9 mouse cellular contexts compared by ENCODE assay signal in genomic region chr6:133960713-133961112, GRCm38 (mm10).
DNase-seq lines count a peak whose midpoint lies in the region; ATAC-seq and TF ChIP-seq lines count a peak whose summit lies in the region.
"Had no signal": no experiment of that assay in that cellular context is flagged by ENCODE, and none has a peak within 500 bp of the region (broad histone marks: within the 10 kb centered on the region; RNA-seq: fewer than 3 reads in every experiment).

No protein-coding gene starts in this region.

- no peaks in the 10 kb centered on the region for H3K27me3 ChIP-seq in E14TG2a.4 (ENCODE audit: insufficient read depth, low read length)
- no peaks in the 10 kb centered on the region for H3K27me3 ChIP-seq in embryonic facial prominence, embryonic 10.5 days (replicated peaks; ENCODE audit: low read depth, poor library complexity, severe bottlenecking)
- H3K27me3 ChIP-seq in heart, postnatal 0 days (ENCODE audit: control insufficient read depth, insufficient read depth, low read length): no peaks in the 10 kb centered on the region
- no peaks in the 10 kb centered on the region for H3K27me3 ChIP-seq in lung, postnatal 0 days (replicated peaks; ENCODE audit: insufficient read depth, low read length)
- H3K27me3 ChIP-seq: liver, embryonic 15.5 days had no signal

- no peak overlapping the region for H3K4me3 ChIP-seq in E14TG2a.4 (replicated peaks; ENCODE audit: low read length)
- no peak overlapping the region for H3K4me3 ChIP-seq in embryonic facial prominence, embryonic 10.5 days
- H3K4me3 ChIP-seq in heart, postnatal 0 days (ENCODE audit: low read depth, low read length): no peak overlapping the region
- no peak overlapping the region for H3K4me3 ChIP-seq in lung, postnatal 0 days (ENCODE audit: low read depth, low read length)
- H3K4me3 ChIP-seq: liver, embryonic 15.5 days had no signal

- peaks cover 32% of the 10 kb centered on the region for H3K4me1 ChIP-seq in E14TG2a.4 (replicated peaks; ENCODE audit: low read depth, low read length)
- H3K4me1 ChIP-seq in embryonic facial prominence, embryonic 10.5 days: no peaks in the 10 kb centered on the region
- H3K4me1 ChIP-seq in heart, postnatal 0 days (ENCODE audit: control insufficient read depth, insufficient read depth): no peaks in the 10 kb centered on the region
- no peaks in the 10 kb centered on the region for H3K4me1 ChIP-seq in lung, postnatal 0 days (ENCODE audit: insufficient read depth, low read depth, low read length)
- H3K4me1 ChIP-seq: liver, embryonic 15.5 days had no signal

- no peak overlapping the region for H3K4me2 ChIP-seq in heart, postnatal 0 days (ENCODE audit: low read depth, low read length)
- H3K4me2 ChIP-seq in lung, postnatal 0 days (replicated peaks; ENCODE audit: low read depth, low read length): no peak overlapping the region
- H3K4me2 ChIP-seq: liver, embryonic 15.5 days had no signal

- no peaks in the 10 kb centered on the region for H3K9me3 ChIP-seq in E14TG2a.4 (ENCODE audit: low read length)
- no peaks in the 10 kb centered on the region for H3K9me3 ChIP-seq in embryonic facial prominence, embryonic 10.5 days
- H3K9me3 ChIP-seq in heart, postnatal 0 days (replicated peaks; ENCODE audit: control insufficient read depth, low read length): no peaks in the 10 kb centered on the region
- H3K9me3 ChIP-seq in lung, postnatal 0 days (ENCODE audit: low read length): no peaks in the 10 kb centered on the region
- H3K9me3 ChIP-seq: liver, embryonic 15.5 days had no signal

- no peaks in the 10 kb centered on the region for H3K36me3 ChIP-seq in E14TG2a.4 (ENCODE audit: insufficient read depth, low read length)
- no peaks in the 10 kb centered on the region for H3K36me3 ChIP-seq in embryonic facial prominence, embryonic 10.5 days (replicated peaks)
- H3K36me3 ChIP-seq in heart, postnatal 0 days (replicated peaks; ENCODE audit: control insufficient read depth, insufficient read depth, low read length): no peaks in the 10 kb centered on the region
- H3K36me3 ChIP-seq in lung, postnatal 0 days (ENCODE audit: insufficient read depth, low read length): no peaks in the 10 kb centered on the region
- H3K36me3 ChIP-seq: liver, embryonic 15.5 days had no signal

- peak; percentile 43 for TF ChIP-seq CTCF in E14TG2a.4 (conservative IDR thresholded peaks at IDR 0.05; ENCODE audit: low read length)
- peak; percentile 91 for TF ChIP-seq CTCF in heart, postnatal 0 days (IDR thresholded peaks at IDR 0.05; ENCODE audit: low read depth)
- peak; percentile 92 for TF ChIP-seq CTCF in lung, postnatal 0 days (IDR thresholded peaks at IDR 0.05)

- peak; percentile 75 for DNase-seq in adrenal gland, adult 2 months
- DNase-seq in embryonic facial prominence, embryonic 10.5 days (ENCODE audit: low spot score): peak; percentile 61
- peak; percentile 78 for DNase-seq in heart, postnatal 0 days (ENCODE audit: low spot score)
- peak; percentile 79 to 83 for DNase-seq in kidney, postnatal 4 days
- peak; percentile 88 for DNase-seq in lung, postnatal 0 days (ENCODE audit: low spot score)
- peak; percentile 60 for DNase-seq in retina, postnatal 7 days (ENCODE audit: low read depth, low spot score)
- peak; percentile 38 for DNase-seq in yolk sac, embryonic 10.5 days (ENCODE audit: low spot score)

- ATAC-seq in heart, postnatal 0 days (ENCODE audit: insufficient read depth, low read depth): no peak
- no peak; the same call in 1 of the 2 replicates for ATAC-seq in lung, postnatal 0 days

- TF ChIP-seq EP300 in heart, postnatal 0 days (IDR thresholded peaks at IDR 0.05; ENCODE audit: low read depth): no peak
- TF ChIP-seq EP300 in lung, postnatal 0 days (IDR thresholded peaks at IDR 0.05): no peak

- no peak overlapping the region for H3K27ac ChIP-seq in embryonic facial prominence, embryonic 10.5 days (replicated peaks)
- no peak overlapping the region for H3K27ac ChIP-seq in heart, postnatal 0 days (ENCODE audit: low read depth)
- no peak overlapping the region for H3K27ac ChIP-seq in lung, postnatal 0 days (ENCODE audit: low read length)
- H3K27ac ChIP-seq: liver, embryonic 15.5 days had no signal

- no peak overlapping the region for H3K9ac ChIP-seq in heart, postnatal 0 days (replicated peaks; ENCODE audit: low read depth, low read length)
- no peak overlapping the region for H3K9ac ChIP-seq in lung, postnatal 0 days (replicated peaks; ENCODE audit: low read depth)
- H3K9ac ChIP-seq: liver, embryonic 15.5 days had no signal

- 28% methylated on average over 7 of the region's 7 CpGs for WGBS in embryonic facial prominence, embryonic 10.5 days
- WGBS in heart, postnatal 0 days: 19% methylated on average over 7 of the region's 7 CpGs
- 25% methylated on average over 7 of the region's 7 CpGs for WGBS in lung, postnatal 0 days

Comparison
In these comparisons a context has a peak if more than half of its experiments do, and no peak if none do; other contexts are left out.
1. DNase-seq: peak in every context shown above with its lines; median percentile 88 in lung, postnatal 0 days; 81 in kidney, postnatal 4 days; 78 in heart, postnatal 0 days; 75 in adrenal gland, adult 2 months; 61 in embryonic facial prominence, embryonic 10.5 days; 60 in retina, postnatal 7 days; 38 in yolk sac, embryonic 10.5 days.